Mouse (Mus musculus) embryo, embryonic 9.5 days (tissue): ENCODE measurements at regions not wholly inside any gene's neighbourhood (a gene's known extent, or its start where the extent isn't known, plus 50 kb on each side); places are given as distances from the start of the nearest gene placed in this dataset.

Experiments
- DNase-seq: peaks from one replicate; pipeline ENCODE4 v3.0.0-alpha.2; 2017; ENCODE audit errors: extremely low spot score

- DNase-seq: no peak
These were observed 81.0 kb downstream of the Maf start for GRCm38 (mm10) chr8:115626396-115627136.

- no peak for DNase-seq
These were observed 82.5 kb downstream of the Maf start for GRCm38 (mm10) chr8:115625072-115625471.

- no peak for DNase-seq
These were observed 89.4 kb downstream of the Maf start for GRCm38 (mm10) chr8:115618049-115618760.

- DNase-seq: no peak
These were observed 90.6 kb downstream of the Maf start for GRCm38 (mm10) chr8:115616871-115617605.

GRCm38 (mm10) chr8:115613946-115614584 is 93.5 kb downstream of the Maf start:
- DNase-seq: no peak

- DNase-seq: no peak
These were observed 95.5 kb downstream of the Maf start for GRCm38 (mm10) chr8:115612119-115612518.

GRCm38 (mm10) chr8:115599771-115600170 is 107.8 kb downstream of the Maf start:
- no peak for DNase-seq

GRCm38 (mm10) chr8:115597226-115597953 is 110.2 kb downstream of the Maf start:
- DNase-seq: no peak

GRCm38 (mm10) chr8:115589721-115590120 is 117.9 kb downstream of the Maf start:
- DNase-seq: no peak

GRCm38 (mm10) chr8:115589076-115589475 is 118.5 kb downstream of the Maf start:
- DNase-seq: no peak

- DNase-seq: no peak
These were observed 123.2 kb downstream of the Maf start for GRCm38 (mm10) chr8:115584311-115584907.

GRCm38 (mm10) chr8:115583221-115583620 is 124.4 kb downstream of the Maf start:
- no peak for DNase-seq

GRCm38 (mm10) chr8:115581940-115582517 is 125.6 kb downstream of the Maf start:
- DNase-seq: no peak

GRCm38 (mm10) chr8:115568394-115568793 is 139.2 kb downstream of the Maf start:
- DNase-seq: no peak

GRCm38 (mm10) chr8:115565768-115566167 is 141.8 kb downstream of the Maf start:
- DNase-seq: no peak

- peak; percentile 32 for DNase-seq
These were observed 145.2 kb downstream of the Maf start for GRCm38 (mm10) chr8:115562362-115562761.

- DNase-seq: no peak
These were observed 146.3 kb downstream of the Maf start for GRCm38 (mm10) chr8:115560985-115561916.

- no peak for DNase-seq
These were observed 152.1 kb downstream of the Maf start for GRCm38 (mm10) chr8:115555452-115555851.

GRCm38 (mm10) chr8:115554185-115554584 is 153.4 kb downstream of the Maf start:
- no peak for DNase-seq
